Mouse (Mus musculus) MEL (cell line): Measurements from ENCODE around the gene Morn3. TPM values are rescaled to one million over a fixed set of nuclear protein-coding genes. Genes with fewer than 3 reads are reported as not detected.

Source experiments
- DNase-seq: peaks from one replicate; pipeline ENCODE4 v3.0.0; 2011; ENCODE audit warnings: low read depth, low spot score
- H3K27ac ChIP-seq: 2 replicates; pipeline ENCODE4 v1.5.1; 2012; ENCODE audit warnings: low read depth, mild to moderate bottlenecking, control low read depth, low read length, moderate library complexity; ENCODE audit not compliant: control insufficient read depth
- H3K27me3 ChIP-seq, 2 experiments: fragments of 150-350 bp in 1 of 2; sonication (generic) in 1 of 2; 2 replicates each; pipeline ENCODE4 v1.6.1; 2012; ENCODE audit warnings: low read length in 2 of 2, mild to moderate bottlenecking in 2 of 2, improper control_type of control experiment in 1 of 2, moderate library complexity in 1 of 2; ENCODE audit not compliant: insufficient read depth in 2 of 2, control insufficient read depth in 1 of 2
- H3K36me3 ChIP-seq, 2 experiments: 2 replicates each; pipeline ENCODE4 v1.6.1; 2012 to 2014; ENCODE audit warnings: low read length in 2 of 2, improper control_type of control experiment in 1 of 2, inconsistent platforms in 1 of 2, mild to moderate bottlenecking in 1 of 2; ENCODE audit not compliant: insufficient read depth in 2 of 2, control insufficient read depth in 1 of 2
- H3K4me1 ChIP-seq, 2 experiments: fragments of 150-350 bp in 1 of 2; sonication (generic) in 1 of 2; 2 replicates each; pipeline ENCODE4 v1.6.1; 2012; ENCODE audit warnings: low read length in 2 of 2, improper control_type of control experiment in 1 of 2, mild to moderate bottlenecking in 1 of 2; ENCODE audit not compliant: insufficient read depth in 2 of 2, control insufficient read depth in 1 of 2
- H3K4me3 ChIP-seq, 2 experiments: fragments of 150-350 bp in 1 of 2; sonication (generic) in 1 of 2; 2 replicates each; pipeline ENCODE4 v1.5.1; 2012; ENCODE audit warnings: low read depth in 2 of 2, low read length in 2 of 2, mild to moderate bottlenecking in 2 of 2, moderate library complexity in 2 of 2, control low read depth in 1 of 2, improper control_type of control experiment in 1 of 2; ENCODE audit not compliant: control insufficient read depth in 1 of 2, insufficient read depth in 1 of 2
- H3K79me2 ChIP-seq: 2 replicates; pipeline ENCODE4 v1.6.1; 2012; ENCODE audit warnings: mild to moderate bottlenecking, low read length, moderate library complexity; ENCODE audit not compliant: control insufficient read depth, poor library complexity, insufficient read depth
- H3K9ac ChIP-seq: 2 replicates; pipeline ENCODE4 v1.6.1; 2012; ENCODE audit warnings: low read depth, mild to moderate bottlenecking, control low read depth, low read length, moderate library complexity; ENCODE audit not compliant: control insufficient read depth, poor library complexity, severe bottlenecking
- H3K9me3 ChIP-seq: fragments of 150-350 bp; sonication (generic); replicated peaks from 2 replicates; pipeline ENCODE4 v1.6.1; 2012; ENCODE audit warnings: mild to moderate bottlenecking, low read length, improper control_type of control experiment, moderate library complexity; ENCODE audit not compliant: insufficient read depth
- CTCF ChIP-seq, 3 experiments: IDR thresholded peaks in 2 of 3; conservative IDR thresholded peaks in 1 of 3; 2 replicates each; pipeline ENCODE4 v1.5.1; 2011 to 2012; ENCODE audit warnings: low read length in 3 of 3, low read depth in 2 of 3, mild to moderate bottlenecking in 2 of 3, improper control_type of control experiment in 1 of 3, inconsistent platforms in 1 of 3, mixed read lengths in 1 of 3, moderate library complexity in 1 of 3; ENCODE audit not compliant: control insufficient read depth in 1 of 3, insufficient read depth in 1 of 3, poor library complexity in 1 of 3, severe bottlenecking in 1 of 3
- E2F4 ChIP-seq: IDR thresholded peaks from 2 replicates; pipeline ENCODE4 v1.6.1; 2011; ENCODE audit warnings: low read depth, low read length, improper control_type of control experiment, borderline replicate concordance
- ELF1 ChIP-seq: IDR thresholded peaks from 2 replicates; pipeline ENCODE4 v1.6.1; 2014; ENCODE audit warnings: low read depth, mild to moderate bottlenecking, inconsistent platforms, low read length, improper control_type of control experiment, moderate library complexity
- EP300 ChIP-seq, 2 experiments: IDR thresholded peaks; 2 replicates each; pipeline ENCODE4 v1.6.1; 2011; ENCODE audit warnings: improper control_type of control experiment in 2 of 2, low read length in 2 of 2, low read depth in 1 of 2, mild to moderate bottlenecking in 1 of 2
- GABPA ChIP-seq: IDR thresholded peaks from 2 replicates; pipeline ENCODE4 v1.6.1; 2012; ENCODE audit warnings: low read depth, mild to moderate bottlenecking, inconsistent platforms, low read length, improper control_type of control experiment, moderate library complexity
- GATA1 ChIP-seq: IDR thresholded peaks from 2 replicates; pipeline ENCODE4 v1.6.1; 2011; ENCODE audit warnings: low read depth, low read length, improper control_type of control experiment
- HCFC1 ChIP-seq: IDR thresholded peaks from 2 replicates; pipeline ENCODE4 v1.6.1; 2012; ENCODE audit warnings: low read depth, mild to moderate bottlenecking, inconsistent platforms, low read length, improper control_type of control experiment, moderate library complexity
- JUND ChIP-seq: IDR thresholded peaks from 2 replicates; pipeline ENCODE4 v1.6.1; 2011; ENCODE audit warnings: low read depth, mild to moderate bottlenecking, improper control_type of control experiment, low read length
- MAX ChIP-seq: IDR thresholded peaks from 2 replicates; pipeline ENCODE4 v1.6.1; 2011; ENCODE audit warnings: low read length, improper control_type of control experiment
- MAZ ChIP-seq: IDR thresholded peaks from 2 replicates; pipeline ENCODE4 v1.6.1; 2012; ENCODE audit warnings: low read depth, mild to moderate bottlenecking, inconsistent platforms, low read length, improper control_type of control experiment
- MEF2A ChIP-seq: IDR thresholded peaks from 2 replicates; pipeline ENCODE4 v1.6.1; 2014; ENCODE audit warnings: low read depth, mild to moderate bottlenecking, inconsistent platforms, low read length, improper control_type of control experiment; ENCODE audit not compliant: poor library complexity, insufficient replicate concordance, severe bottlenecking; ENCODE audit errors: extremely low read depth
- MXI1 ChIP-seq: IDR thresholded peaks from 2 replicates; pipeline ENCODE4 v1.6.1; 2011; ENCODE audit warnings: mild to moderate bottlenecking, low read depth, low read length, improper control_type of control experiment
- NELFE ChIP-seq: IDR thresholded peaks from 2 replicates; pipeline ENCODE4 v1.6.1; 2011; ENCODE audit warnings: low read depth, low read length, improper control_type of control experiment
- POLR2A ChIP-seq, 2 experiments: IDR thresholded peaks; 2 replicates each; pipeline ENCODE4 v1.6.1; 2011 to 2012; ENCODE audit warnings: low read length in 2 of 2, mild to moderate bottlenecking in 2 of 2, control low read depth in 1 of 2, improper control_type of control experiment in 1 of 2, low read depth in 1 of 2, moderate library complexity in 1 of 2; ENCODE audit not compliant: control insufficient read depth in 1 of 2, insufficient read depth in 1 of 2, poor library complexity in 1 of 2
- RCOR1 ChIP-seq: IDR thresholded peaks from 2 replicates; pipeline ENCODE4 v1.6.1; 2012; ENCODE audit warnings: low read depth, mild to moderate bottlenecking, inconsistent platforms, low read length, improper control_type of control experiment
- SIN3A ChIP-seq: IDR thresholded peaks from 2 replicates; pipeline ENCODE4 v1.6.1; 2012; ENCODE audit warnings: low read length, improper control_type of control experiment, inconsistent platforms
- TAL1 ChIP-seq: IDR thresholded peaks from 2 replicates; pipeline ENCODE4 v1.6.1; 2012; ENCODE audit warnings: mild to moderate bottlenecking, inconsistent platforms, low read length, moderate library complexity, mixed read lengths
- TCF12 ChIP-seq: IDR thresholded peaks from 2 replicates; pipeline ENCODE4 v1.6.1; 2014; ENCODE audit warnings: low read depth, mild to moderate bottlenecking, inconsistent platforms, low read length, improper control_type of control experiment, moderate library complexity
- UBTF ChIP-seq: IDR thresholded peaks from 2 replicates; pipeline ENCODE4 v1.6.1; 2012; ENCODE audit warnings: low read depth, mild to moderate bottlenecking, inconsistent platforms, low read length, improper control_type of control experiment, moderate library complexity, borderline replicate concordance; ENCODE audit not compliant: insufficient read depth
- USF1 ChIP-seq: IDR thresholded peaks from 2 replicates; pipeline ENCODE4 v1.6.1; 2014; ENCODE audit warnings: low read depth, mild to moderate bottlenecking, inconsistent platforms, low read length, improper control_type of control experiment, moderate library complexity
- ZKSCAN1 ChIP-seq: IDR thresholded peaks from 2 replicates; pipeline ENCODE4 v1.6.1; 2012; ENCODE audit warnings: low read depth, mild to moderate bottlenecking, inconsistent platforms, low read length, improper control_type of control experiment, moderate library complexity
- ZMIZ1 ChIP-seq: IDR thresholded peaks from 2 replicates; pipeline ENCODE4 v1.6.1; 2012; ENCODE audit warnings: low read depth, mild to moderate bottlenecking, inconsistent platforms, low read length, improper control_type of control experiment, moderate library complexity
- polyA plus RNA-seq, 2 experiments: library from polyadenylated mRNA; stranded (reverse) in 1 of 2; unstranded in 1 of 2; fragments of >175 nt in 1 of 2; fragments of >200 nt in 1 of 2; gene quantifications; 2 replicates each; pipeline versions ENCODE4 v1.2.1 to v1.2.4; 2012; ENCODE audit warnings: low replicate concordance in 2 of 2, low read depth in 1 of 2; ENCODE audit not compliant: insufficient read length in 2 of 2, insufficient read depth in 1 of 2, missing spikeins in 1 of 2
- total RNA-seq: library from RNA; depleted of rRNA; stranded (reverse); fragments of 300-350 nt; gene quantifications from 2 replicates; pipeline ENCODE4 v1.2.3, GENCODE M21; 2012

The Morn3 gene
- total and polyA plus RNA-seq, 3 experiments = not detected

DNA sequence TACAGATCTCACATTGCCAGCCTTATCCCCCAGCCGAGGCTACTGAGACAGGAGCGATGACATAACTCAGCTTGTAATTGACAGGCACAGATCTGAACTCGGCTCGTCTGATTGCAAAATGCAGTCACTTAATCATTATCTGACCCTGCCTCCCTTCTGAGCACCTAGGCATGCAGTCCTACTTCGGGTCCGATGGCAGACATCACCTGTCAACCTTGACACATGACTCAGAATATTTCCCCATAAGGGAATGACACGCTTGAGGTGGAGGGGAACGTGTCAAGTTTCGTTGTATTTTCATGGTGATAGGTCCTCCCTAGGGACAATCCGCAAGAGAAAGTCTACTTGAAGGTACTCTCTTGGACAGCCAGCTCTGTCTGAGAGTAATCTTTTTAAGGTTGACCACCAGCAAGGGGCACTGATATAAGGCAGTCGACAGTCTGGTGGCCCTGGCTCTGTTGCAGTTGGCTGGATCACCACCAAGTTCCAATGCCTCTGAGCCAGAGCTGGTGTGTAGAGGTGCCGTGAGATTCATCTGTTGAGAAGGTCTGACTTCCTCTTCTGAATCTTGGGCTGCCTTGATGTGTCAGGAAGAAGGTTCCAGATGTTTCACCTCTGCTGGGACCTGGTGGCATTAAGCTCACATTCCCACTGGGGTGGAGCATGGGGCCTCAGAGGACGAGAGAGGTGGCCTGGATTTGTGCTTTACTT, 36.7 kb upstream of the Morn3 start:
- H3K4me1 ChIP-seq = peaks cover 3% of the 10 kb centered on the region in 2 experiments; a peak in 1 of 4 replicates
- no peaks in the 10 kb centered on the region for H3K27me3 ChIP-seq
- H3K79me2 ChIP-seq = no peaks in the 10 kb centered on the region
- TF ChIP-seq ZKSCAN1 = no peak
- no peak for TF ChIP-seq MAX
- TF ChIP-seq GATA1 = no peak
- no peak for TF ChIP-seq MXI1
- TF ChIP-seq TAL1 = no peak
- TF ChIP-seq JUND = no peak
- no peak for TF ChIP-seq GABPA
- TF ChIP-seq ELF1 = no peak
- TF ChIP-seq SIN3A = no peak
- no peak for TF ChIP-seq UBTF
- no peak for TF ChIP-seq MEF2A
- TF ChIP-seq EP300 (IDR thresholded peaks at IDR 0.05; ENCODE audit: low read depth in 1 of 2, low read length in 2 of 2) = no peak
- no peak overlapping the region for H3K4me3 ChIP-seq
- no peaks in the 10 kb centered on the region for H3K9me3 ChIP-seq
- no peak overlapping the region for H3K9ac ChIP-seq
- H3K36me3 ChIP-seq = no peaks in the 10 kb centered on the region
- peak; percentile 38 for DNase-seq
- no peak overlapping the region for H3K27ac ChIP-seq

GRCm38 (mm10) chr5:123080510-123080909, 33.7 kb upstream of the Morn3 start:
- H3K4me1 ChIP-seq = peaks cover 3 to 14% of the 10 kb centered on the region in 2 experiments; a peak in 3 of 4 replicates
- TF ChIP-seq CTCF (IDR thresholded peaks at IDR 0.05 in 2 of 3, conservative IDR thresholded peaks at IDR 0.05 in 1 of 3; ENCODE audit: control insufficient read depth in 1 of 3, insufficient read depth in 1 of 3, low read depth in 2 of 3, low read length in 3 of 3, poor library complexity in 1 of 3, severe bottlenecking in 1 of 3) = peak; percentile 22 to 50 (median 26); a peak in 4 of 6 replicates
- TF ChIP-seq GABPA = no peak
- TF ChIP-seq SIN3A = no peak
- no peak overlapping the region for H3K9ac ChIP-seq
- no peak overlapping the region for H3K4me3 ChIP-seq
- no peaks in the 10 kb centered on the region for H3K27me3 ChIP-seq
- H3K9me3 ChIP-seq = no peaks in the 10 kb centered on the region
- H3K36me3 ChIP-seq = peaks cover 0 to under 1% of the 10 kb centered on the region in 2 experiments; a peak in 1 of 4 replicates
- H3K79me2 ChIP-seq = no peaks in the 10 kb centered on the region; the same call in 1 of the 2 replicates
- DNase-seq = peak; percentile 28
- no peak overlapping the region for H3K27ac ChIP-seq

DNA sequence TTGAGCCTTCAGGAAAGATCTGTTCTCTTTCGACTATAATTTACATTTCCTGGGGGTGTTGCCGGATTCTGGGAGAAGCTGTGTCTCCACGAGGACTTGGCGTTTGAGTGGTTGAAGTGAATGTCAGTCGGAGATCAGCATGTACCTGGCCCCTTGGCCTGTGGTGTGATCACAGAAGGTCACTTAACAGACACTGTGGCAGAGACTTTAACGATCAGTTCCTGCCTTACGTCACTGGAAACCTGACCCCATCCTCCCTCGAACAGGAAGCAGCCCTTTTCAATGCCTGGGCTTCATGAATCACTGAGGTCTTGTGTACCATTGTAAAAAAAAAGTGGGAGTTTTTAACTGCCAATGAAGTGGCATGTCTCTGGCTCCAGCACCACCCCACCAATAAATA, 33.2 kb upstream of the Morn3 start:
- H3K36me3 ChIP-seq = peaks cover 0 to 5% of the 10 kb centered on the region in 2 experiments; a peak in 1 of 4 replicates
- H3K4me3 ChIP-seq = no peak overlapping the region
- DNase-seq = no peak
- no peak overlapping the region for H3K27ac ChIP-seq
- no peaks in the 10 kb centered on the region for H3K9me3 ChIP-seq
- TF ChIP-seq MEF2A = no peak
- TF ChIP-seq POLR2A (IDR thresholded peaks at IDR 0.05; ENCODE audit: control insufficient read depth in 1 of 2, insufficient read depth in 1 of 2, low read depth in 1 of 2, low read length in 2 of 2, poor library complexity in 1 of 2) = no peak
- no peak for TF ChIP-seq TAL1
- TF ChIP-seq USF1 = no peak
- no peak for TF ChIP-seq HCFC1
- TF ChIP-seq EP300 (IDR thresholded peaks at IDR 0.05; ENCODE audit: low read depth in 1 of 2, low read length in 2 of 2) = no peak
- no peak for TF ChIP-seq ZMIZ1
- no peak for TF ChIP-seq E2F4
- TF ChIP-seq RCOR1 = no peak
- TF ChIP-seq MAZ = no peak
- no peak for TF ChIP-seq TCF12
- no peak for TF ChIP-seq NELFE
- TF ChIP-seq, all 39 proteins: peak for 0
- Histone ChIP-seq H3K27me3 (no peaks in the 10 kb centered on the region), H3K9ac (no peak overlapping the region), H3K4me1 (peaks cover 7 to 17% of the 10 kb centered on the region in 2 experiments; a peak in 3 of 4 replicates), H3K79me2 (no peaks in the 10 kb centered on the region; the same call in 1 of the 2 replicates)
